Mouse (Mus musculus) C2C12 (cell line): ENCODE data around the gene Cep131. TPM values are rescaled to one million over a fixed set of nuclear protein-coding genes. Genes with fewer than 3 reads are reported as not detected.

Source experiments
- H3K27me3 ChIP-seq: one replicate; pipeline ENCODE4 v1.6.1; 2011; ENCODE audit not compliant: control insufficient read depth, insufficient read depth, insufficient read length
- H3K36me3 ChIP-seq: one replicate; pipeline ENCODE4 v1.6.1; 2011; ENCODE audit not compliant: control insufficient read depth, insufficient read depth
- H3K4me3 ChIP-seq: one replicate; pipeline ENCODE4 v1.5.1; 2011; ENCODE audit warnings: mild to moderate bottlenecking, control low read depth; ENCODE audit not compliant: poor library complexity, insufficient read depth, severe bottlenecking
- H3K79me2 ChIP-seq: one replicate; pipeline ENCODE4 v1.6.1; 2011; ENCODE audit not compliant: control insufficient read depth, insufficient read depth
- H3K79me3 ChIP-seq: one replicate; pipeline ENCODE4 v1.6.1; 2011; ENCODE audit warnings: low read depth, control low read depth
- H3ac ChIP-seq: one replicate; pipeline ENCODE3; 2011; ENCODE audit warnings: low read depth; ENCODE audit not compliant: control insufficient read depth, insufficient read length
- CEBPB ChIP-seq: IDR thresholded peaks from one replicate; pipeline ENCODE4 v1.6.1; 2011; ENCODE audit warnings: low read depth, mild to moderate bottlenecking, control low read depth, moderate library complexity
- CTCF ChIP-seq: IDR thresholded peaks from one replicate; pipeline ENCODE4 v1.5.1; 2011; ENCODE audit not compliant: control insufficient read depth, insufficient read depth, insufficient read length
- FOSL1 ChIP-seq: IDR thresholded peaks from one replicate; pipeline ENCODE4 v1.8.0; 2011; ENCODE audit warnings: mild to moderate bottlenecking, low read length; ENCODE audit not compliant: poor library complexity, insufficient read depth, severe bottlenecking
- MAX ChIP-seq: IDR thresholded peaks from one replicate; pipeline ENCODE4 v1.6.1; 2011; ENCODE audit warnings: mild to moderate bottlenecking, control low read depth
- MYOD1 ChIP-seq: IDR thresholded peaks from one replicate; pipeline ENCODE4 v1.6.1; 2011; ENCODE audit warnings: low read depth; ENCODE audit not compliant: control insufficient read depth, insufficient read length
- MYOG ChIP-seq: IDR thresholded peaks from one replicate; pipeline ENCODE4 v1.6.1; 2011; ENCODE audit not compliant: control insufficient read depth, insufficient read length; ENCODE audit errors: extremely low read depth
- USF1 ChIP-seq: IDR thresholded peaks from one replicate; pipeline ENCODE4 v1.6.1; 2011; ENCODE audit warnings: low read depth, mild to moderate bottlenecking, control low read depth, moderate library complexity
- polyA plus RNA-seq: library from polyadenylated mRNA; unstranded; fragments of >200 nt; fragmentation: generic; extraction: Trizol; gene quantifications from one replicate; pipeline ENCODE4 v1.2.1, GENCODE M21; 2012; ENCODE audit warnings: missing spikeins

Cep131 gene
- polyA plus RNA-seq, 1 experiment, result 11.6 TPM

DNA sequence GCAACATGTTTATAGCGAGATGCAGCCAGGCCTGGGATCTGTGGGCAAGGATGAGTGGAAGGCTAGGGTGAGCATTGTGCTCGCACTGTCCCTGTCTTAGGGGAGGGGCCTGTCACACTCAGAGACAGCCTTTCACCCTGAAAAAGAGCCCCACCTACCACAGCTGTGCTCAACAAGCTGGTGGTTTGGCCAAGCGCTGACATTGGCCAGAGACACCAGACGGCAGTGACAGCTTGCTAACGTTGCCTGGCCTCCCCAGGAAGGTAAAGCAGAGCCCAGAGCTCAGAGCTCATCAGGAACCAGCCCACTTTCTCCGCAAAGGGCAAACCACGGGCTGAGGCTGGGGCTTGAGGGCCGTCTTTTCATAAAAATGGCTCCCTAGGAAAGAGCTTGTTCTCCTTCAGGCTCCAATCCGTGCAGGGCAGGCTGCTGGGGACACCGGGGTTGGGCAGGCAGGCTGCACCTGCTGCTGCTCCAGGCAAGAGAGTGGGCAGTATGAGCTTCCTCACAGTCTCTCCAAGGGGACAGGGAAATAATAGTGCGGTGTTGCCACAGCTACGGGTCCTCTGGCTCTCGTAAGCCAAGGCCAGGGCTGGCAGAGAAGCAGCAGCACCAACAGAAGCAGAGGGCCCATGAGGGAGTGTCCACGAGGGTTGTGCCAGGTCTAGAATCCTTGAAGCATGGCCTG lies 35.4 kb downstream of the Cep131 start:
- no peak overlapping the region for H3ac ChIP-seq

GRCm38 (mm10) chr11:120049067-120049466 lies 37.6 kb downstream of the Cep131 start:
- Histone ChIP-seq H3ac (no peak overlapping the region), H3K4me3 (no peak overlapping the region), H3K79me2 (no peaks in the 10 kb centered on the region), H3K27me3 (peaks cover 70% of the 10 kb centered on the region), H3K79me3 (no peaks in the 10 kb centered on the region), H3K36me3 (no peaks in the 10 kb centered on the region)
- TF ChIP-seq MYOD1 (peak; percentile 50), MYOG (no peak), CTCF (no peak), FOSL1 (peak; percentile 70), USF1 (peak; percentile 69), MAX (peak; percentile 96), CEBPB (peak; percentile 11)

More for the DNA sequence above, 35.4 kb downstream of the Cep131 start:
- peaks cover 61% of the 10 kb centered on the region for H3K27me3 ChIP-seq
- TF ChIP-seq MAX, result no peak
- no peak for TF ChIP-seq MYOD1
- no peak for TF ChIP-seq CEBPB
- TF ChIP-seq MYOG, result no peak
- no peak for TF ChIP-seq USF1
- no peak for TF ChIP-seq FOSL1
- no peaks in the 10 kb centered on the region for H3K79me3 ChIP-seq
- no peaks in the 10 kb centered on the region for H3K79me2 ChIP-seq
- H3K36me3 ChIP-seq, result no peaks in the 10 kb centered on the region
- H3K4me3 ChIP-seq, result no peak overlapping the region

GRCm38 (mm10) chr11:120048252-120048556 lies 38.4 kb downstream of the Cep131 start:
- Histone ChIP-seq H3K4me3 (no peak overlapping the region), H3K79me3 (no peaks in the 10 kb centered on the region), H3K27me3 (peaks cover 73% of the 10 kb centered on the region), H3ac (no peak overlapping the region), H3K79me2 (no peaks in the 10 kb centered on the region), H3K36me3 (no peaks in the 10 kb centered on the region)
- TF ChIP-seq CEBPB, result no peak
- no peak for TF ChIP-seq USF1
- no peak for TF ChIP-seq MYOG
- no peak for TF ChIP-seq MAX
- no peak for TF ChIP-seq MYOD1
- TF ChIP-seq FOSL1, result no peak
- no peak for TF ChIP-seq CTCF

- no peaks in the 10 kb centered on the region for H3K36me3 ChIP-seq
- H3K27me3 ChIP-seq, result peaks cover 70% of the 10 kb centered on the region
- H3ac ChIP-seq, result no peak overlapping the region
- TF ChIP-seq FOSL1 (no peak), MYOG (no peak), MYOD1 (no peak), CTCF (no peak), MAX (no peak), USF1 (no peak), CEBPB (no peak)
- H3K79me3 ChIP-seq, result no peaks in the 10 kb centered on the region
- no peak overlapping the region for H3K4me3 ChIP-seq
- H3K79me2 ChIP-seq, result no peaks in the 10 kb centered on the region
Observed at GRCm38 (mm10) chr11:120047531-120048251, 38.9 kb downstream of the Cep131 start.

DNA sequence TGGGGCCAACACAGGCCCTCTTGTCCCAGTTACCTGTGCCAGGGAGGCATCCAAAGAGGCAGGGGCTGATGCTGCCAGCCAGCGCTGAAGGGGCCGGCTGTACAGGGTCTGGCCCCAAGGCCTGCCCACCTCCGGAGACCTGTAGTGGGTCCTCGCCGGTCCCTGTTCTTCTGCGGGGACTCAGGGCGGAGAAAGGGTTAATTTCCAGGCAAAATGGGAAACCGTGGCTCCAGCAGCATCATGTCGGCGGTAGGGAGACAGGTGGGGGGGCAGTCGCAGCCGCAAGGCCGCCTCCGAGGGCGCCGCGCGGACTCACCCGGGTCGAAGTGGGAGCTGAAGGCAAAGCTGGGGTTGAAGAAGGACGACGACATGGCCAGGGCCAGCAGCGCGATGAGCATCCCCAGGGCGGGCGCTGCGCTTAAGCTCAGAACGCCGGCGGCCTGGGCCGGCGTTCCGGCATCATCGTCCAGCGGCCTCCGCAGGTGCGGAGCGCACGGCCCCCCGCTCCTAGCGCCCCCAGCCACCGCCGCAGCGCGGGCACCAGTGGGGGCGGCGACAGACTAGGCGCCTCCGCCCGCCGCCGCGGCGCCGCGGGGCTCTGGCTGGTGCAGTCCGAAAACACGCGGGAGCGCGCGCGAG lies 40.0 kb downstream of the Cep131 start, which contains the start of gene Aatk:
Aatk (minus strand) TSS at position 615 of the 639 bp plus-strand sequence.
- Histone ChIP-seq H3K79me3 (no peaks in the 10 kb centered on the region), H3K4me3 (no peak within 1 kb of the TSS), H3ac (no peak within 1 kb of the TSS), H3K27me3 (peaks cover 65% of the 10 kb centered on the region), H3K36me3 (no peaks in the 10 kb centered on the region), H3K79me2 (no peaks in the 10 kb centered on the region)
- TF ChIP-seq CEBPB, result no peak
- no peak for TF ChIP-seq CTCF
- TF ChIP-seq MYOG, result no peak
- TF ChIP-seq MAX, result no peak
- no peak for TF ChIP-seq FOSL1
- no peak for TF ChIP-seq USF1
- TF ChIP-seq MYOD1, result no peak
